Mouse (Mus musculus) limb, embryonic 14.5 days (tissue): ENCODE results near the gene Ggta1. TPM values are rescaled to one million over a fixed set of nuclear protein-coding genes. Genes with fewer than 3 reads are reported as not detected.

Source experiments
- ATAC-seq: fragments of 200-750 bp; cut with Nextera tagmentation; 2 replicates; pipeline ENCODE4 v1.8.0; 2017; ENCODE audit warnings: low read depth, moderate number of reproducible peaks, moderate TSS enrichment; ENCODE audit not compliant: low FRiP score
- DNase-seq: peaks from one replicate; pipeline ENCODE4 v3.0.0-alpha.2; 2015; ENCODE audit warnings: low spot score
- H3K27ac ChIP-seq: fragments of 300-500 bp; sonication (generic); replicated peaks from 2 replicates; pipeline ENCODE4 v1.5.1; 2014; ENCODE audit warnings: low read depth, mild to moderate bottlenecking, low read length, moderate library complexity, mixed read lengths
- H3K27me3 ChIP-seq: fragments of 300-500 bp; sonication (generic); 2 replicates; pipeline ENCODE4 v1.6.1; 2014; ENCODE audit warnings: low read length, mixed read lengths; ENCODE audit not compliant: control insufficient read depth, insufficient read depth
- H3K36me3 ChIP-seq: fragments of 300-500 bp; sonication (generic); 2 replicates; pipeline ENCODE4 v1.6.1; 2014; ENCODE audit warnings: mild to moderate bottlenecking, low read length, moderate library complexity, mixed read lengths; ENCODE audit not compliant: control insufficient read depth, insufficient read depth
- H3K4me1 ChIP-seq: fragments of 300-500 bp; sonication (generic); 2 replicates; pipeline ENCODE4 v1.6.1; 2014; ENCODE audit warnings: antibody characterized with exemption, low read length, mixed read lengths; ENCODE audit not compliant: control insufficient read depth, insufficient read depth
- H3K4me2 ChIP-seq: fragments of 300-500 bp; sonication (generic); replicated peaks from 2 replicates; pipeline ENCODE4 v1.6.1; 2014; ENCODE audit warnings: low read depth, mild to moderate bottlenecking, low read length, moderate library complexity; ENCODE audit not compliant: severe bottlenecking
- H3K4me3 ChIP-seq: fragments of 300-500 bp; sonication (generic); replicated peaks from 2 replicates; pipeline ENCODE4 v1.5.1; 2014; ENCODE audit warnings: low read length
- H3K9ac ChIP-seq: fragments of 300-500 bp; sonication (generic); 2 replicates; pipeline ENCODE4 v1.6.1; 2014; ENCODE audit warnings: mild to moderate bottlenecking, low read depth, low read length, moderate library complexity; ENCODE audit not compliant: severe bottlenecking
- H3K9me3 ChIP-seq: fragments of 300-500 bp; sonication (generic); 2 replicates; pipeline ENCODE4 v1.6.1; 2016; ENCODE audit warnings: low read length; ENCODE audit not compliant: control insufficient read depth
- POLR2A ChIP-seq: fragments of 200-500 bp; IDR thresholded peaks from 2 replicates; pipeline ENCODE4 v1.8.0; 2012; ENCODE audit warnings: inconsistent platforms, mild to moderate bottlenecking, moderate library complexity, borderline replicate concordance; ENCODE audit not compliant: insufficient read depth, insufficient read length; ENCODE audit errors: extremely low read depth
- WGBS: fragments of 180-500 bp; shearing (Covaris S2); extraction: QIAGEN DNeasy Blood & Tissue Kit; methylation state at CpG from one replicate; pipeline ENCODE4 v1.1.7; 2014; 5-methylcytosine and 5-hydroxymethylcytosine counted together
- polyA plus RNA-seq, 2 experiments: library from polyadenylated mRNA; depleted of rRNA in 1 of 2; stranded (reverse) in 1 of 2; unstranded in 1 of 2; fragments of >200 nt; fragmentation: Nextera tagmentation in 1 of 2; extraction: Ambion mirVana in 1 of 2; gene quantifications; 2 replicates each; pipeline versions ENCODE4 v1.2.1 to v1.2.3; 2012 to 2014

Gene Ggta1
- polyA plus RNA-seq, 2 experiments = 27.4 to 36.1 TPM

DNA sequence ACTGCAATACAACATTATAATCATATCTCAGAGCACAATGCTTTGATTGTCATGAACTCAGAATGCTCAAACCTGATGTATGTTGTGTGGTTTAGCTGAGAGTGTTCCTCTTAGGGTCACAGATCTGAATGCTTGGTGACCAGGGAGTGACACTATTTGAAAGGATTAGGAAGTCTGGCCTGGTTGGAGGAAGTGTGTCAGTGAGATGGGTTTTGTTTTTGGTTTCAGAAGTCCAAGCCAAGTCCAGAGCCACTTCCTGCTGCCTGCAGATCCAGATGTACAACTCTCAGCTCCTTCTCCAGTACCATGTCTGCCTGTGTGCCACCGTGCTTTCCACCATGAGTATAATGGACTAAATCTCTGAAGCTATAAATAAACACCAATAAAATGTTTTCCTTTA, 11.9 kb upstream of the Ggta1 start:
- DNase-seq (no peak), ATAC-seq (no peak)
- Histone ChIP-seq H3K4me1 (no peaks in the 10 kb centered on the region), H3K27me3 (no peaks in the 10 kb centered on the region), H3K4me2 (no peak overlapping the region), H3K4me3 (no peak overlapping the region), H3K27ac (no peak overlapping the region), H3K9ac (no peak overlapping the region), H3K9me3 (no peaks in the 10 kb centered on the region), H3K36me3 (no peaks in the 10 kb centered on the region)
- WGBS = 90% methylated on average over 1 of the region's 1 CpGs
- no peak for TF ChIP-seq POLR2A

DNA sequence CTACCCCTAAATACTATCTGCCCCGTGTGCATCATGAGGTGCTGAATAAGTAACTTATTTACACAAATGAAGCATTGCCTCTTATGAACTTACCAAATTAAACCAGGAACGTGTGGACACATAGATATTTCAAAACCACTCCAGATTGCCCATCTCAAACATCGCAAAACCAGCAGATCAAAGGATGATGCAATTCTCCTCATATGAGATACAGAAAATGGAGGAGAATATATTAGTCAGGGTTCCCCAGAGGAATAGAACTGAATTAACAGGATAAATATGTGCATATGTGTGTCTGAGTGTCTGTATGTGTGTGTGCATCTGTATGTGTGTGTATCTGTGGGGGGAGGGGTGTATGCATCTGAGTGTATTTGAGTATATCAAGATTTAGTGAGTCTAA, 6.2 kb upstream of the Ggta1 start:
- no peaks in the 10 kb centered on the region for H3K27me3 ChIP-seq
- no peaks in the 10 kb centered on the region for H3K9me3 ChIP-seq
- no peak overlapping the region for H3K9ac ChIP-seq
- DNase-seq (no peak), ATAC-seq (no peak)
- no peaks in the 10 kb centered on the region for H3K36me3 ChIP-seq
- 78% methylated on average over 3 of the region's 3 CpGs for WGBS
- H3K27ac ChIP-seq = no peak overlapping the region
- no peak overlapping the region for H3K4me2 ChIP-seq
- TF ChIP-seq POLR2A = no peak
- no peaks in the 10 kb centered on the region for H3K4me1 ChIP-seq
- no peak overlapping the region for H3K4me3 ChIP-seq

DNA sequence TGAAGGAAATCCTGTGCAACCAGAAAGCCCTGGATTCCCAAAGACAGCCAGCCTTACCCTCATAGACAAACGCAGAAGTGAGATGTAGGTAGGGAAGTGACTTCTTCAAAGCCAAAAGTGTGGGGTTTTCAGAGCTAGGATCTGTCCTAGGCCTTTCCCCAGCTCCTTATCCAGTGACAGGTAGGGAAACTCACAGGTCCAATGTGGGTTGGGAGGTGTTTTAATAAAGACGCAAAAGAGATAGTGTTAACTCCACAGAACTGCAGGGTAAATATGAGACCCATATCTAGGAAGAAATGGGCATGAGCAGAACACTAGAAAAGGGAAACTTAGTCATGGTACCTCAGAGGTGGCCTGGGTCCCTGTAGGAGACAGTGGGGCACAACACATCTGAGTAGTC, 5.2 kb upstream of the Ggta1 start:
- DNase-seq (no peak), ATAC-seq (no peak)
- no peak for TF ChIP-seq POLR2A
- Histone ChIP-seq H3K9me3 (no peaks in the 10 kb centered on the region), H3K4me1 (no peaks in the 10 kb centered on the region; the same call in 1 of the 2 replicates), H3K36me3 (no peaks in the 10 kb centered on the region), H3K27ac (no peak overlapping the region), H3K9ac (no peak overlapping the region), H3K4me2 (no peak overlapping the region), H3K27me3 (no peaks in the 10 kb centered on the region), H3K4me3 (no peak overlapping the region)
- 73% methylated on average over 2 of the region's 2 CpGs for WGBS

- H3K4me3 ChIP-seq = no peak overlapping the region
- H3K4me2 ChIP-seq = no peak overlapping the region
- no peak overlapping the region for H3K9ac ChIP-seq
- no peak overlapping the region for H3K27ac ChIP-seq
- no peaks in the 10 kb centered on the region for H3K36me3 ChIP-seq
- WGBS = 69% methylated on average over 3 of the region's 3 CpGs
- no peaks in the 10 kb centered on the region for H3K9me3 ChIP-seq
- no peak for ATAC-seq
- no peaks in the 10 kb centered on the region for H3K27me3 ChIP-seq
- H3K4me1 ChIP-seq = peaks cover 2% of the 10 kb centered on the region
- DNase-seq = no peak
- no peak for TF ChIP-seq POLR2A
Observed at GRCm38 (mm10) chr2:35467855-35468254, 4.8 kb upstream of the Ggta1 start.

DNA sequence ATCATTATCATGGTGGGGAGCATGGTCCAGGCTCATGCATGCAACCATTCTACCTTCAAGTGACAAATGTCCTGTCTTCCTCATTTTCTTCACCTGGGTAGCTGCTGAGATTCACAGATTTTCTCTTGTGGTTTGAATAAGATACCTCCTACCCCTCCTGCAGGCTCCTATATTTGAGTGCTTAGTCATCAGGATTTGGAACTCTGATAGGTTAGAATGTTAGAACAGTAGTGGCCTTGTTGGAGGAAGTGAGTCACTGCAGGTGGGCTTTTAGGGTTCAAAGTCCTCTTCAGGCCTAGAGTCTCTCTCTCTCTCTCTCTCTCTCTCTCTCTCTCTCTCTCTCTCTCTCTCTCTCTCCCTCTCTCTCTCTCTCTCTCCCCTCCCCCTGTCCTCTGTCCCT, 2.6 kb upstream of the Ggta1 start:
- Histone ChIP-seq H3K4me2 (no peak overlapping the region), H3K9me3 (no peaks in the 10 kb centered on the region), H3K36me3 (no peaks in the 10 kb centered on the region), H3K27me3 (0 out of 2 replicates have a peak, but pooled peaks cover 4% of the 10 kb centered on the region), H3K4me1 (peaks cover 11% of the 10 kb centered on the region), H3K9ac (no peak overlapping the region), H3K4me3 (no peak overlapping the region), H3K27ac (no peak overlapping the region)
- ATAC-seq = no peak
- no peak for DNase-seq
- TF ChIP-seq POLR2A = no peak

DNA sequence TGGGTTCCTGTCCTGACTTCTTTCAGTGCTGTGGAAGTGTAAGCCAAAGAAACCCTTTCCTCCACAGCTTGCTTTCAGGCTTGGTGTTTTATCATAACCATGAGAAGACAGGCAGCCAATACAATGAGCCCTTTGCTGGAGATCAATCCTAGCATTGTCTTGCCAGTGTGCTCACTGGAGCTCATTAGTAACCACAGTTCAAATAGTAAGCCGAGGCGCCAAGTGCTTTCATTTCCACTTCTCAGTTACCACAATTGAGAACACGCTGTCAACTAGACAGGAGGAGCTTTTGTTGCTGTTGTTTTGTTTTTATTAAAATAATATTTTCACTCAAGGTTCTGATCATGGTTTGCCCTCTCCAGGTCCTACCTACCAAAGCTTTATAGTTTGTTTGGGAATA, 1.5 kb upstream of the Ggta1 start:
- Histone ChIP-seq H3K36me3 (no peaks in the 10 kb centered on the region), H3K27me3 (0 out of 2 replicates have a peak, but pooled peaks cover 4% of the 10 kb centered on the region), H3K9me3 (no peaks in the 10 kb centered on the region), H3K27ac (no peak overlapping the region), H3K4me3 (no peak overlapping the region), H3K4me1 (peaks cover 11% of the 10 kb centered on the region), H3K4me2 (no peak overlapping the region), H3K9ac (no peak overlapping the region)
- DNase-seq (no peak), ATAC-seq (no peak)
- no peak for TF ChIP-seq POLR2A
- 74% methylated on average over 3 of the region's 3 CpGs for WGBS
